Mouse (Mus musculus) heart, adult 2 months (tissue): Measurements from ENCODE around the gene Fam19a3. TPM values are rescaled to one million over a fixed set of nuclear protein-coding genes. Genes with fewer than 3 reads are reported as not detected.

ENCODE experiments used
- DNase-seq, 2 experiments: peaks; one replicate each; pipeline ENCODE4 v3.0.0; 2021
- H3K27ac ChIP-seq: fragments of 200-600 bp; 2 replicates; pipeline ENCODE4 v1.8.1; 2022
- H3K27me3 ChIP-seq: fragments of 200-500 bp; 2 replicates; pipeline ENCODE4 v1.6.1; 2012; ENCODE audit warnings: mild to moderate bottlenecking, low read length, inconsistent platforms, mixed read lengths; ENCODE audit not compliant: control insufficient read depth, insufficient read depth
- H3K36me3 ChIP-seq: fragments of 200-500 bp; 2 replicates; pipeline ENCODE4 v1.6.1; 2012; ENCODE audit warnings: low read length, inconsistent platforms; ENCODE audit not compliant: control insufficient read depth, insufficient read depth
- H3K4me1 ChIP-seq: fragments of 200-500 bp; 2 replicates; pipeline ENCODE4 v1.6.1; 2011; ENCODE audit warnings: low read length; ENCODE audit not compliant: control insufficient read depth, insufficient read depth
- H3K4me3 ChIP-seq: fragments of 200-600 bp; 2 replicates; pipeline ENCODE4 v1.8.1; 2022
- H3K79me2 ChIP-seq: fragments of 200-500 bp; replicated peaks from 2 replicates; pipeline ENCODE4 v1.6.1; 2012; ENCODE audit warnings: mild to moderate bottlenecking, inconsistent platforms, low read length, moderate library complexity, mixed read lengths; ENCODE audit not compliant: control insufficient read depth, insufficient read depth
- H3K9ac ChIP-seq: fragments of 200-500 bp; 2 replicates; pipeline ENCODE4 v1.6.1; 2012; ENCODE audit warnings: low read depth, mild to moderate bottlenecking, control low read depth, inconsistent platforms, low read length, mixed read lengths
- CTCF ChIP-seq: fragments of 200-600 bp; IDR thresholded peaks from 2 replicates; pipeline ENCODE4 v1.8.1; 2022; ENCODE audit warnings: antibody characterized with exemption, mild to moderate bottlenecking, moderate library complexity
- EP300 ChIP-seq: fragments of 200-500 bp; IDR thresholded peaks from 2 replicates; pipeline ENCODE4 v1.6.1; 2011; ENCODE audit warnings: low read depth, low read length, control low read depth; ENCODE audit not compliant: insufficient read depth
- POLR2A ChIP-seq: fragments of 200-500 bp; IDR thresholded peaks from 2 replicates; pipeline ENCODE4 v1.6.1; 2011; ENCODE audit warnings: mild to moderate bottlenecking, low read depth, low read length, control low read depth; ENCODE audit not compliant: insufficient read depth
- WGBS: fragments of 180-500 bp; shearing (Covaris S2); methylation state at CpG from one replicate; pipeline ENCODE4 v1.1.7; 2018; 5-methylcytosine and 5-hydroxymethylcytosine counted together
- intact Hi-C: fragments of 180-260 bp; cut with DNase I; formaldehyde crosslinking; loops from one replicate; pipeline ENCODE4 v1.15.1; 2025
- polyA plus RNA-seq: library from polyadenylated mRNA; depleted of rRNA; stranded (reverse); fragments of >200 nt; gene quantifications from 2 replicates; pipeline ENCODE4 v1.2.3, GENCODE M21; 2012
- total RNA-seq, 2 experiments: library from RNA; stranded (reverse); gene quantifications; 2 replicates each; pipeline ENCODE4 v1.2.3; 2021

Fam19a3 gene
- total and polyA plus RNA-seq, 3 experiments, result 1.2 to 2.4 (median 1.4) TPM

- H3K9ac ChIP-seq, result no peak overlapping the region
- no peaks in the 10 kb centered on the region for H3K27me3 ChIP-seq
- DNase-seq, result no peak
- H3K79me2 ChIP-seq, result no peaks in the 10 kb centered on the region
- intact Hi-C loops, result loop anchor here (5.0 kb wide), 1 partner anchor 272 kb away; the partner anchor contains the start of gene Lrig2
- no peaks in the 10 kb centered on the region for H3K36me3 ChIP-seq
- peaks cover 7% of the 10 kb centered on the region for H3K4me1 ChIP-seq
- no peak overlapping the region for H3K4me3 ChIP-seq
- TF ChIP-seq EP300 (no peak), POLR2A (no peak), CTCF (no peak)
- no peak overlapping the region; the same call in 1 of the 2 replicates for H3K27ac ChIP-seq
- WGBS, result 48% methylated on average over 14 of the region's 14 CpGs
These were observed 2.4 kb upstream of the Fam19a3 start for GRCm38 (mm10) chr3:104783971-104784500.

GRCm38 (mm10) chr3:104782061-104782681, 531 bp upstream of the Fam19a3 start:
- TF ChIP-seq EP300 (no peak), CTCF (no peak), POLR2A (0 out of 2 replicates have a peak, but pooled peaks have one; percentile 38)
- peaks cover 2% of the 10 kb centered on the region; the same call in 1 of the 2 replicates for H3K27me3 ChIP-seq
- peak overlapping the region; percentile 93 for H3K27ac ChIP-seq
- no peaks in the 10 kb centered on the region for H3K79me2 ChIP-seq
- H3K9ac ChIP-seq, result peak overlapping the region; percentile 84
- H3K4me1 ChIP-seq, result peaks cover 7% of the 10 kb centered on the region
- DNase-seq, result peak; percentile 75 to 83
- peak overlapping the region; percentile 89 for H3K4me3 ChIP-seq
- intact Hi-C loops, result loop anchor here (5.0 kb wide), 1 partner anchor 270 kb away; the partner anchor contains the start of gene Lrig2
- no peaks in the 10 kb centered on the region for H3K36me3 ChIP-seq
- whole genome bisulfite sequencing, result 8% methylated on average over 12 of the region's 12 CpGs

- 3% methylated on average over 56 of the region's 56 CpGs for WGBS
- peak within 1 kb of the TSS; percentile 89 for H3K4me3 ChIP-seq
- H3K4me1 ChIP-seq, result peaks cover 7% of the 10 kb centered on the region
- peak within 1 kb of the TSS; percentile 84 for H3K9ac ChIP-seq
- peak; percentile 88 to 89 for DNase-seq
- H3K27me3 ChIP-seq, result peaks cover 2% of the 10 kb centered on the region; the same call in 1 of the 2 replicates
- intact Hi-C loops, result loop anchor here (2.0 to 5.0 kb wide), 3 partner anchors 66 to 268 kb away; partner anchors contain the start of genes Capza1, Lrig2 and St7l
- TF ChIP-seq POLR2A, result peak; percentile 63
- TF ChIP-seq CTCF, result no peak
- no peaks in the 10 kb centered on the region for H3K36me3 ChIP-seq
- H3K79me2 ChIP-seq, result no peaks in the 10 kb centered on the region
- H3K27ac ChIP-seq, result peak within 1 kb of the TSS; percentile 93
These were observed 849 bp downstream of the Fam19a3 start, which contains the start of gene Ppm1j for GRCm38 (mm10) chr3:104780561-104781420. Ppm1j (plus strand) TSS chr3:104781056.

- Histone ChIP-seq H3K4me1 (peaks cover 7% of the 10 kb centered on the region), H3K79me2 (no peaks in the 10 kb centered on the region), H3K4me3 (no peak overlapping the region), H3K36me3 (no peaks in the 10 kb centered on the region), H3K27ac (no peak overlapping the region), H3K27me3 (peaks cover 2% of the 10 kb centered on the region; the same call in 1 of the 2 replicates), H3K9ac (no peak overlapping the region)
- 0 out of 2 replicates have a peak, but pooled peaks have one; percentile 61 for TF ChIP-seq EP300
- no peak for TF ChIP-seq POLR2A
- TF ChIP-seq CTCF, result peak; percentile 98
- peak; percentile 52 to 74 for DNase-seq
- intact Hi-C loops, result loop anchor here (2.0 to 5.0 kb wide), 3 partner anchors 65 to 268 kb away; partner anchors contain the start of genes Capza1, Lrig2 and St7l
- WGBS, result 5% methylated on average over 7 of the region's 7 CpGs
These were observed 1.7 kb downstream of the Fam19a3 start for GRCm38 (mm10) chr3:104779949-104780348.

- Histone ChIP-seq H3K4me3 (no peak overlapping the region), H3K27me3 (peaks cover 2% of the 10 kb centered on the region; the same call in 1 of the 2 replicates), H3K79me2 (no peaks in the 10 kb centered on the region), H3K27ac (no peak overlapping the region), H3K4me1 (peaks cover 4% of the 10 kb centered on the region), H3K9ac (peak overlapping the region; percentile 40; the same call in 1 of the 2 replicates), H3K36me3 (no peaks in the 10 kb centered on the region)
- intact Hi-C loops, result no loop called here
- no peak for DNase-seq
- 20% methylated on average over 20 of the region's 20 CpGs for WGBS
- TF ChIP-seq POLR2A (no peak), EP300 (no peak), CTCF (peak; percentile 64)
These were observed 4.3 kb downstream of the Fam19a3 start for GRCm38 (mm10) chr3:104777342-104777741.
